Comparison of ENCODE assay signal across 9 mouse cellular contexts in the genomic region with DNA sequence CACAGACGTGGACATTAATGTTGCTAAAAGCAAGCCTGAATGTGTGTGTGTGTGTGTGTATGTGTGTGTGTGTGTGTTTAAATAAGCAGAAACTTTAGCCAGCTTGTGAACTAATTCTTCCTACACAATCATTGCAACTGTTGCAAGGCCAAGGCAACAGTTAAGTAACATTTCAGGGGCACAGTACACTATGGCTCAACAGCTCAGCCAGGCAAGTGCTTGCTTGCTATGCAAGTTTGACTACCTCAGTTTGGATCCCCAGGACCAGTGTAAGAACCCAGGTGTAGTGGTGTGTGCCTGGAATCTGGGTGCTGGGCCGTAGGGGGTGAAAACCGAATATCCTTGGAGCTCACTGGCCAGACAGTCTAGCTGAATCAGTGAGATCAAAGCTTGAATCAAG. TPM values are rescaled to one million over a fixed set of nuclear protein-coding genes. Genes with fewer than 3 reads are reported as not detected.
A peak's percentile ranks its signal among the peaks of the same experiment; 100 is the strongest.
DNase-seq lines count a peak whose midpoint lies in the region; ATAC-seq and TF ChIP-seq lines count a peak whose summit lies in the region.
"Had no signal": no experiment of that assay in that cellular context is flagged by ENCODE, and none has a peak within 500 bp of the region (broad histone marks: within the 10 kb centered on the region; RNA-seq: fewer than 3 reads in every experiment).

No protein-coding gene starts in this region.

- no peak for TF ChIP-seq POLR2A in limb, embryonic 14.5 days (IDR thresholded peaks at IDR 0.05; ENCODE audit: borderline replicate concordance, extremely low read depth, insufficient read depth, insufficient read length)

- DNase-seq in testis, postnatal 14 days (ENCODE audit: low spot score) = peak; percentile 17
- no peak for DNase-seq in testis, postnatal 10 days (ENCODE audit: low spot score)
- DNase-seq in limb, embryonic 14.5 days (ENCODE audit: low spot score) = no peak
- DNase-seq in yolk sac, embryonic 10.5 days (ENCODE audit: low spot score) = no peak
- DNase-seq in spleen, adult 18-20 months = no peak
- no peak for DNase-seq in right cerebral cortex, postnatal 10 days (ENCODE audit: low spot score in 2 of 2)
- DNase-seq: thymus, postnatal 36 days had no signal

- ATAC-seq in forebrain, embryonic 12.5 days (ENCODE audit: low FRiP score) = no peak
- no peak for ATAC-seq in limb, embryonic 14.5 days (ENCODE audit: low FRiP score, low read depth)
- no peak for ATAC-seq in stomach, embryonic 15.5 days (ENCODE audit: insufficient read depth, low FRiP score, low read depth)

- H3K4me1 ChIP-seq in forebrain, embryonic 12.5 days = peaks cover 39% of the 10 kb centered on the region
- H3K4me1 ChIP-seq in limb, embryonic 14.5 days (ENCODE audit: control insufficient read depth, insufficient read depth, low read length) = peaks cover 27% of the 10 kb centered on the region
- H3K4me1 ChIP-seq in stomach, embryonic 15.5 days = peaks cover 13% of the 10 kb centered on the region

- no peaks in the 10 kb centered on the region for H3K27me3 ChIP-seq in forebrain, embryonic 12.5 days
- H3K27me3 ChIP-seq in limb, embryonic 14.5 days (ENCODE audit: control insufficient read depth, insufficient read depth, low read length) = no peaks in the 10 kb centered on the region
- no peaks in the 10 kb centered on the region for H3K27me3 ChIP-seq in stomach, embryonic 15.5 days (replicated peaks)

- H3K9me3 ChIP-seq in forebrain, embryonic 12.5 days = no peaks in the 10 kb centered on the region
- H3K9me3 ChIP-seq in limb, embryonic 14.5 days (ENCODE audit: control insufficient read depth, low read length) = no peaks in the 10 kb centered on the region
- H3K9me3 ChIP-seq in stomach, embryonic 15.5 days = no peaks in the 10 kb centered on the region

- H3K27ac ChIP-seq in forebrain, embryonic 12.5 days = no peak overlapping the region
- no peak overlapping the region for H3K27ac ChIP-seq in limb, embryonic 14.5 days (replicated peaks; ENCODE audit: low read depth, low read length)
- no peak overlapping the region for H3K27ac ChIP-seq in stomach, embryonic 15.5 days

- 63% methylated on average over 3 of the region's 3 CpGs for WGBS in forebrain, embryonic 12.5 days
- WGBS in limb, embryonic 14.5 days = 55% methylated on average over 3 of the region's 3 CpGs
- 49% methylated on average over 3 of the region's 3 CpGs for WGBS in stomach, embryonic 15.5 days

- 0 out of 2 replicates have a peak overlapping the region, but pooled peaks have one; percentile 26 for H3K9ac ChIP-seq in forebrain, embryonic 12.5 days
- H3K9ac ChIP-seq in limb, embryonic 14.5 days (ENCODE audit: low read depth, low read length, severe bottlenecking) = no peak overlapping the region
- no peak overlapping the region for H3K9ac ChIP-seq in stomach, embryonic 15.5 days

- H3K36me3 ChIP-seq in forebrain, embryonic 12.5 days (replicated peaks) = no peaks in the 10 kb centered on the region; the same call in 1 of the 2 replicates
- H3K36me3 ChIP-seq in limb, embryonic 14.5 days (ENCODE audit: control insufficient read depth, insufficient read depth, low read length) = no peaks in the 10 kb centered on the region
- no peaks in the 10 kb centered on the region for H3K36me3 ChIP-seq in stomach, embryonic 15.5 days

- H3K4me2 ChIP-seq in forebrain, embryonic 12.5 days = peak overlapping the region; percentile 62
- peak overlapping the region; percentile 79 for H3K4me2 ChIP-seq in limb, embryonic 14.5 days (replicated peaks; ENCODE audit: low read depth, low read length, severe bottlenecking)
- H3K4me2 ChIP-seq in stomach, embryonic 15.5 days = peak overlapping the region; percentile 84

- H3K4me3 ChIP-seq in forebrain, embryonic 12.5 days (replicated peaks) = peak overlapping the region; percentile 77
- peak overlapping the region; percentile 20 for H3K4me3 ChIP-seq in limb, embryonic 14.5 days (replicated peaks; ENCODE audit: low read length)
- H3K4me3 ChIP-seq in stomach, embryonic 15.5 days (replicated peaks) = peak overlapping the region; percentile 66

RNA-seq across cellular contexts. Expression of a gene that starts 2.6 kb away (rescaled TPM):
- 57.6 and 60.1 TPM in 2 replicates for polyA plus RNA-seq in forebrain, embryonic 12.5 days (2016; fragmentation: Nextera tagmentation; extraction: Ambion mirVana)
- polyA plus RNA-seq in limb, embryonic 14.5 days (2012; rRNA removed) = 60.6 and 68.0 TPM in 2 replicates
- 44.2 and 51.0 TPM in 2 replicates for polyA plus RNA-seq in limb, embryonic 14.5 days (2014; fragmentation: Nextera tagmentation; extraction: Ambion mirVana)
- 64.0 and 64.5 TPM in 2 replicates for polyA plus RNA-seq in stomach, embryonic 15.5 days (2015; fragmentation: Nextera tagmentation; extraction: Ambion mirVana)

Comparison
In these comparisons a context has a peak if more than half of its experiments do, and no peak if none do; other contexts are left out.
1. H3K4me3 ChIP-seq: peak in every context shown above with its lines; median percentile 77 in forebrain, embryonic 12.5 days; 66 in stomach, embryonic 15.5 days; 20 in limb, embryonic 14.5 days.